Mouse (Mus musculus) CD4-positive helper T cell, adult 2 months (primary cell): ENCODE results near the gene Abcc4.

ENCODE experiments used
- DNase-seq: peaks from one replicate; pipeline ENCODE4 v3.0.0-alpha.2; 2012; ENCODE audit warnings: low read depth, missing footprints, low spot score

Gene Abcc4

GRCm38 (mm10) chr14:118712889-118713288, 6.9 kb upstream of the Abcc4 start:
- DNase-seq: no peak

GRCm38 (mm10) chr14:118710945-118711344, 4.9 kb upstream of the Abcc4 start:
- DNase-seq: no peak

- peak; percentile 24 for DNase-seq
Measured at GRCm38 (mm10) chr14:118709736-118710135, 3.7 kb upstream of the Abcc4 start.

- no peak for DNase-seq
Measured at GRCm38 (mm10) chr14:118708126-118708525, 2.1 kb upstream of the Abcc4 start.

GRCm38 (mm10) chr14:118706962-118707361, 943 bp upstream of the Abcc4 start:
- no peak for DNase-seq

- no peak for DNase-seq
Measured at GRCm38 (mm10) chr14:118705465-118705807, 583 bp downstream of the Abcc4 start.

- no peak for DNase-seq
Measured at GRCm38 (mm10) chr14:118703363-118703762, 2.7 kb downstream of the Abcc4 start.

GRCm38 (mm10) chr14:118701991-118702608, 3.9 kb downstream of the Abcc4 start:
- no peak for DNase-seq

GRCm38 (mm10) chr14:118700576-118700975, 5.4 kb downstream of the Abcc4 start:
- DNase-seq: peak; percentile 50

- peak; percentile 66 for DNase-seq
Measured at GRCm38 (mm10) chr14:118699963-118700362, 6.1 kb downstream of the Abcc4 start.

- no peak for DNase-seq
Measured at GRCm38 (mm10) chr14:118699508-118699907, 6.5 kb downstream of the Abcc4 start.

- DNase-seq: no peak
Measured at GRCm38 (mm10) chr14:118696556-118697289, 9.3 kb downstream of the Abcc4 start.

GRCm38 (mm10) chr14:118695866-118696265, 10.2 kb downstream of the Abcc4 start:
- DNase-seq: no peak

GRCm38 (mm10) chr14:118694321-118694720, 11.7 kb downstream of the Abcc4 start:
- DNase-seq: no peak

- DNase-seq: no peak
Measured at GRCm38 (mm10) chr14:118691910-118692309, 14.1 kb downstream of the Abcc4 start.

GRCm38 (mm10) chr14:118691404-118691803, 14.6 kb downstream of the Abcc4 start:
- no peak for DNase-seq

GRCm38 (mm10) chr14:118690921-118691320, 15.1 kb downstream of the Abcc4 start:
- no peak for DNase-seq

- DNase-seq: no peak
Measured at GRCm38 (mm10) chr14:118690336-118690735, 15.7 kb downstream of the Abcc4 start.

GRCm38 (mm10) chr14:118688643-118689042, 17.4 kb downstream of the Abcc4 start:
- no peak for DNase-seq

- DNase-seq: no peak
Measured at GRCm38 (mm10) chr14:118686861-118687260, 19.2 kb downstream of the Abcc4 start.

GRCm38 (mm10) chr14:118685572-118685971, 20.4 kb downstream of the Abcc4 start:
- no peak for DNase-seq

GRCm38 (mm10) chr14:118682339-118683034, 23.5 kb downstream of the Abcc4 start:
- peak; percentile 85 for DNase-seq

- DNase-seq: peak; percentile 51
Measured at GRCm38 (mm10) chr14:118681087-118681486, 24.9 kb downstream of the Abcc4 start.
